Mouse (Mus musculus): ENCODE results near the gene Ncoa7.
A peak's percentile ranks its signal among the peaks of the same experiment; 100 is the strongest.

Ncoa7 gene

GRCm38 (mm10) chr10:30802681-30803586 lies at the start of gene Ncoa7:
Gene Ncoa7 (minus strand): TSS chr10:30803326.
- peak; percentile 60 to 62 for DNase-seq

GRCm38 (mm10) chr10:30845101-30845825 lies 42.1 kb upstream of the Ncoa7 start:
- no peak for DNase-seq

- DNase-seq: peak; percentile 1 to 2
Measured at GRCm38 (mm10) chr10:30844191-30845010, 41.3 kb upstream of the Ncoa7 start.

- no peak for DNase-seq
Measured at GRCm38 (mm10) chr10:30843438-30844190, 40.5 kb upstream of the Ncoa7 start.

- DNase-seq: peak; percentile 89 to 90
Measured at GRCm38 (mm10) chr10:30842643-30843437, 39.7 kb upstream of the Ncoa7 start, which contains the start of gene Hey2. Gene Hey2 (minus strand): TSS chr10:30842801.

GRCm38 (mm10) chr10:30842228-30842627 lies 39.1 kb upstream of the Ncoa7 start:
- no peak for DNase-seq

- DNase-seq: no peak
Measured at GRCm38 (mm10) chr10:30840824-30841223, 37.7 kb upstream of the Ncoa7 start.

- DNase-seq: no peak
Measured at GRCm38 (mm10) chr10:30838188-30838587, 35.1 kb upstream of the Ncoa7 start.

- no peak for DNase-seq
Measured at GRCm38 (mm10) chr10:30825049-30825448, 21.9 kb upstream of the Ncoa7 start.

- DNase-seq: peak; percentile 25 to 55
Measured at GRCm38 (mm10) chr10:30810967-30811293, 7.8 kb upstream of the Ncoa7 start.

GRCm38 (mm10) chr10:30810247-30810966 lies 7.3 kb upstream of the Ncoa7 start:
- DNase-seq: no peak

- no peak for DNase-seq
Measured at GRCm38 (mm10) chr10:30803587-30804253, 594 bp upstream of the Ncoa7 start.

GRCm38 (mm10) chr10:30802033-30802432 lies 1.1 kb downstream of the Ncoa7 start:
- DNase-seq: no peak

GRCm38 (mm10) chr10:30799713-30800450 lies 3.2 kb downstream of the Ncoa7 start:
- no peak for DNase-seq

- no peak for DNase-seq
Measured at GRCm38 (mm10) chr10:30796469-30797261, 6.5 kb downstream of the Ncoa7 start.

- DNase-seq: no peak
Measured at GRCm38 (mm10) chr10:30791016-30791415, 12.1 kb downstream of the Ncoa7 start.

- DNase-seq: no peak
Measured at GRCm38 (mm10) chr10:30789521-30789920, 13.6 kb downstream of the Ncoa7 start.

- DNase-seq: no peak
Measured at GRCm38 (mm10) chr10:30788340-30788721, 14.8 kb downstream of the Ncoa7 start.

All from thymus, adult 18-20 months (tissue).